ENCODE assay signal across 8 mouse cellular contexts in the genomic region with DNA sequence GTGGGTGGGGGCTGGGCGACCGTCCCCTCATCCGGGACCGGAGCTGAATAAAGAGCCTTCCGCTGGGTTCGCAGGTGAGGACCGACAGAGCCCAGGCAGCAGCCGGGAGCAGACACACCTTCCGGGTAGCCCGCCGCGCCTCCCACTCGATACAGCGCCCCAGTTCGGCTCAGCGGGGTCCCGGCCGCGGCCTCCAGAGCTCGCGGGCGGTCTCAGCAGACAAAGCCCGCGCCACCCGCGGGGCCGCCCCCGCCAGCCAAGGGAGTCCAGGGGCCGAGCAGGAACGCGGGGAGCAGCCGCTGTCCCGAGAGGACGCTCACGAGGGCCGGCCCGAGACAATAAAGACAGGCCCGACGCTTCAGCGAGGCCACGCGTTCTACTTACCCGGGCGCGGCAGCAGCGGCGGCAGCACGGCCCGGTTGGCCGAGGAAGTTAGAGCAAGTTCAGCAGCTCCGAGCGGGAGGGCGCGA. TPM values are rescaled to one million over a fixed set of nuclear protein-coding genes. Genes with fewer than 3 reads are reported as not detected.
DNase-seq lines count a peak whose midpoint lies in the region; ATAC-seq lines count a peak whose summit lies in the region.

Gene Tspan14, minus strand, starts transcription at position 416 of the 470 bp plus-strand sequence.

- DNase-seq in layer of hippocampus, adult 8-10 months (ENCODE audit: low spot score in 2 of 2), result peak in 1 of 2 experiments; percentile 44
- DNase-seq in layer of hippocampus, adult 9-10 months (ENCODE audit: low spot score), result no peak
- no peak for DNase-seq in adrenal gland, adult 8-10 months
- peak; percentile 33 to 50 for DNase-seq in frontal cortex, postnatal 14 days (ENCODE audit: low spot score in 2 of 2)
- DNase-seq in thymus, postnatal 36 days, result peak; percentile 67 to 81
- DNase-seq in right cerebral cortex, adult 2 months (ENCODE audit: low spot score in 2 of 2), result no peak

- H3K4me3 ChIP-seq in megakaryocyte, embryonic 14.5 days (replicated peaks), result peak within 1 kb of the TSS; percentile 99

- no peaks in the 10 kb centered on the region for H3K9me3 ChIP-seq in megakaryocyte, embryonic 14.5 days

- H3K4me1 ChIP-seq in megakaryocyte, embryonic 14.5 days, result peaks cover 80% of the 10 kb centered on the region

- peaks cover 16% of the 10 kb centered on the region for H3K36me3 ChIP-seq in megakaryocyte, embryonic 14.5 days (replicated peaks; ENCODE audit: low read length)

- ATAC-seq in inflammation-experienced regulatory T-cells, adult 6 months, result peak; percentile 30

- no peaks in the 10 kb centered on the region for H3K27me3 ChIP-seq in megakaryocyte, embryonic 14.5 days (replicated peaks)

RNA-seq across cellular contexts. Expression of gene Tspan14, which starts in this region (rescaled TPM):
- total RNA-seq in layer of hippocampus, adult 8-10 months (2022), result 10 to 100 TPM; 33.0 to 45.1 (median 38.3) TPM
- 10 to 100 TPM; 31.2 to 34.6 (median 33.0) TPM for total RNA-seq in adrenal gland, adult 8-10 months (2022)
- 10 to 100 TPM; 52.1 to 82.3 (median 65.1) TPM for polyA plus RNA-seq in inflammation-experienced regulatory T-cells, adult 6 months (2017; shearing (Covaris generic))
- polyA plus RNA-seq in megakaryocyte, embryonic 14.5 days (2012; ENCODE audit: insufficient read depth, low replicate concordance), result 20.9 and 22.8 TPM in 2 replicates

Comparison
In these comparisons a context has a peak if more than half of its experiments do, and no peak if none do; other contexts are left out.
1. DNase-seq: peak in frontal cortex, postnatal 14 days (2 of 2) and thymus, postnatal 36 days (2 of 2); none in layer of hippocampus, adult 9-10 months (single experiment), adrenal gland, adult 8-10 months (single experiment) and right cerebral cortex, adult 2 months (0 of 2).